Mouse (Mus musculus) forebrain, embryonic 13.5 days (tissue): ENCODE data around the gene Rras. TPM values are rescaled to one million over a fixed set of nuclear protein-coding genes. Genes with fewer than 3 reads are reported as not detected.

ENCODE experiments used
- ATAC-seq: fragments of 200-750 bp; cut with Nextera tagmentation; 2 replicates; pipeline ENCODE4 v1.8.0; 2017
- H3K27ac ChIP-seq: fragments of 300-500 bp; sonication (generic); 2 replicates; pipeline ENCODE4 v1.5.1; 2015; ENCODE audit warnings: inconsistent platforms, mild to moderate bottlenecking, moderate library complexity
- H3K27me3 ChIP-seq: fragments of 300-500 bp; sonication (generic); 2 replicates; pipeline ENCODE4 v1.6.1; 2015; ENCODE audit warnings: mild to moderate bottlenecking, inconsistent platforms
- H3K36me3 ChIP-seq: fragments of 300-500 bp; sonication (generic); 2 replicates; pipeline ENCODE4 v1.6.1; 2015; ENCODE audit warnings: mild to moderate bottlenecking, inconsistent platforms; ENCODE audit not compliant: poor library complexity, severe bottlenecking
- H3K4me1 ChIP-seq: fragments of 300-500 bp; sonication (generic); 2 replicates; pipeline ENCODE4 v1.6.1; 2015; ENCODE audit warnings: inconsistent platforms
- H3K4me2 ChIP-seq: fragments of 300-500 bp; sonication (generic); 2 replicates; pipeline ENCODE4 v1.6.1; 2015; ENCODE audit warnings: inconsistent platforms, mild to moderate bottlenecking, moderate library complexity
- H3K4me3 ChIP-seq: fragments of 300-500 bp; sonication (generic); 2 replicates; pipeline ENCODE4 v1.5.1; 2015; ENCODE audit warnings: mild to moderate bottlenecking, inconsistent platforms
- H3K9ac ChIP-seq: fragments of 300-500 bp; sonication (generic); 2 replicates; pipeline ENCODE4 v1.6.1; 2015; ENCODE audit warnings: mild to moderate bottlenecking, inconsistent platforms
- H3K9me3 ChIP-seq: fragments of 300-500 bp; sonication (generic); replicated peaks from 2 replicates; pipeline ENCODE4 v1.6.1; 2016; ENCODE audit warnings: inconsistent platforms
- WGBS: fragments of 180-500 bp; shearing (Covaris S2); methylation state at CpG from one replicate; pipeline ENCODE4 v1.1.7; 2015; 5-methylcytosine and 5-hydroxymethylcytosine counted together
- polyA plus RNA-seq: library from polyadenylated mRNA; unstranded; fragments of >200 nt; fragmentation: Nextera tagmentation; extraction: Ambion mirVana; gene quantifications from 2 replicates; pipeline ENCODE4 v1.2.1, GENCODE M21; 2015

The Rras gene
- polyA plus RNA-seq, result 9.4 and 10.2 TPM in 2 replicates

DNA sequence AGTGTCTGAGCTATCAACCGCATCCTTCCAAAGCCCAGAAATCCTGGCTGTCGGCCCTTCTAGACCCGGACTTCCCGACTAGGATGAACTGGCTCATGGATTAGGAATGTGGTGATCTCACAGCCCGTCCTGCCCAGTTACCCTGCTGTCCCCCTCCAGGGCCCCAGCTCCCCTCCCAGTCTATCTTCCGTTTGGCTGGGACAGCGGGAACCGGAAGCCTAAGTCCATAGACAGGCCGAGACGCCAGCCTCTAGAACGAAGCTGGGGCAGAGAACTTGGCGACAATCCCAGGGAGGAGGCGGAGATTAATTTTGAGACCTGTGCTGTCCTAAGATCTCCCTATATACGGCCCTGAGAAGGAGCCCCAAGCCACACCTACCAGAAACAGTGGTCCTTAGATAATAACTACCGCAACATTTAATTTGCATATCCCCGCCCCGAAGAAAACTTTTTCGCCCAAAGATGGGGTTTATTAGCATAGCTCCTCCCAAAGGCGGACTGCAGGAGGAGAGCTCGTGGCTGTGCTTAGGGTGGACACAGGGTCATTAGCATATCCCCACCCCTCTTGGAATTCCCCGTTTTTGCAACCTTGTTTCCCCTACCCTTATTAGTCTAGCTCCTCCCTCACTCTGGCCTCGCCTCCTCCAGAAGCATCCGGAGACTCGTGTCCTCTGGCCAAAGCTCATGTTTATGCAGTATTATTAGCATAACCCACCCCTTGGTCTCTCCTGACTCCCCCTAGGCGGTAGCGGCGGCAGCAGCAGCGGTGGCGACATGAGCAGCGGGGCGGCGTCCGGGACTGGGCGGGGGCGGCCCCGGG, at the start of gene Rras:
Gene Rras (plus strand): TSS at position 720 of the 820 bp plus-strand sequence.
- Histone ChIP-seq H3K27me3 (peaks cover 26% of the 10 kb centered on the region), H3K9me3 (no peaks in the 10 kb centered on the region), H3K9ac (peak within 1 kb of the TSS; percentile 65), H3K4me3 (peak within 1 kb of the TSS; percentile 47), H3K27ac (peak within 1 kb of the TSS; percentile 85), H3K36me3 (peaks cover 12% of the 10 kb centered on the region), H3K4me1 (peaks cover 37% of the 10 kb centered on the region), H3K4me2 (peak within 1 kb of the TSS; percentile 77)
- peak; percentile 70 for ATAC-seq
- under 1% methylated on average over 36 of the region's 36 CpGs for WGBS

DNA sequence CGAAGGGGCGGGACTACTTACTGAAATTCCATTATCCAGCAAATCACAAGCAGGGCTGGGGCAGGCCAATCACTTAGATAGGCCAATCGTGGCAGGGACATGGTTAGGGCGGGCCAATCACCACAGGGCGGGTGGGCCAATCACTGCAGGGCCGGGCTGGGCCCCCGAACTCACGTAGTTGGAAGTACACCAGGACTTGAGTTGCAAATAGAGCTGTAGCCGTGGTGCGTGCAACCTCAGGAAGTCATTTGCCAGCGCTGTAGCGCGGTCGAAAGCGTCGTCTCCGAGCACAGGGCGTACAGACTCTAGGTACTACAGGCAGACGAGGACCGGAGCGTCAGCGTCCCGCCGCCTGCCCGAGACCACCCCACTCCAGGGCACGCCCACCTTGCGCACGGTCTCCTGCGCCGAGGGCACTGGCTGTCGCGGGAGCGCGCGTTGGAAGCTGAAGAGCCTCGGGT, 47.5 kb upstream of the Rras start:
- Histone ChIP-seq H3K4me1 (peaks cover 32% of the 10 kb centered on the region), H3K4me3 (peak overlapping the region; percentile 50), H3K36me3 (peaks cover 29% of the 10 kb centered on the region), H3K27ac (peak overlapping the region; percentile 73), H3K27me3 (no peaks in the 10 kb centered on the region), H3K9ac (peak overlapping the region; percentile 45), H3K4me2 (peak overlapping the region; percentile 71), H3K9me3 (no peaks in the 10 kb centered on the region)
- peak; percentile 96 for ATAC-seq
- WGBS, result under 1% methylated on average over 36 of the region's 36 CpGs

DNA sequence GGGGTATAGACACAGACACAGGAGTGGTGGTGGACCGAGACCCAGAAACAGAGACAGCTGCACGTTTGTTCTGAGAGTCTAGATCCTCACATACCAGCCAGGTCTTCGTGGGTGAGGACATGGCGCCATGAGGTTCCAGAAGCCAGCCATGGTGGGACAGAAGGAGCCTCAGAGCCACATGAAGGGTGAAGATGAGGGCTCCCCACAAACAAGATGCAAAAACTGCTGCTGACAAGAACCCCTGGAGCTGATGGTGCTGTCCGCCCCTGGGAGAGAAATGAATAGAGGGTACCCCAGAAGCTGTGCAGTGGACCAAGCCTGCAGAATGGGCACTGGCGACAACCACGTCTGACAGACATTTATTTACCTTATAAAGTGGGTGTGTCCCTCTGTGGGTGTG, 46.6 kb upstream of the Rras start:
- Histone ChIP-seq H3K36me3 (peaks cover 29% of the 10 kb centered on the region), H3K9ac (peak overlapping the region; percentile 45), H3K4me1 (peaks cover 34% of the 10 kb centered on the region), H3K9me3 (no peaks in the 10 kb centered on the region), H3K27me3 (no peaks in the 10 kb centered on the region), H3K4me2 (peak overlapping the region; percentile 71), H3K27ac (peak overlapping the region; percentile 73), H3K4me3 (peak overlapping the region; percentile 50)
- 69% methylated on average over 7 of the region's 7 CpGs for WGBS
- no peak for ATAC-seq

DNA sequence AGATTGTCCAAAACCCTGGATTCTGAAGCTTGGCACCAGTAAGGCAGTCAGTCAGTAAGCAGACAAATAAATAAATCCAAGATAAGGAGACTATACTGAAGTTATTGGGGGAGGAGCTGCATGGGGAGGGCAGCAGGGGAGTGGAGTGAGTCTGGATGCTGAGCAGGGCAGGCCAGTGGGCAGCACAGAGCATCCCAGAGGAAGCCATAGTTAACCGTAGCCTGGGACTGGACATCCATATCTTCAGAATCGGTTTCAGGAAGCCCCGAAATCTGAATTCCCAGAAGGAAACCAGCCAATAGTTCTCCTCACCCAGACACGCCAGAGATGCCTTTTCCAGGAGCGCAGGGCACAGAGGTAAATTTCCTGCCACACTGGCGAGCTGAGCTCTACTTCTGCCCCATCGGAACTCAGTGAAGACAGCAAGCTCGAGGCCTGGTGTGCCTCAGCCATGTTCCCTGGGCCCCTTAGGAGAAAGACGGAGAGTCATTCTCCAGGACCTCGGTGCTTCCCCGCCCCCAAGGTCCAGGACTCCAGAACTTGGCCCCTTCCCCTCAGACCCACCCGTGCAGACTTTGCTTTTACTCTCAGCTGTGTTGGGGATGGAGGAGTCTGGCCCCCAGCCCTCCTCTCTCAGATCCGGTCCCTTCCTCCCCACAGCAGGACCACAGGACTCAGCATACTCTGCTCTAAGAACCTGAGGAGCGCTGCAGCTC, 44.2 kb upstream of the Rras start:
- H3K36me3 ChIP-seq, result peaks cover 33% of the 10 kb centered on the region
- no peak for ATAC-seq
- H3K9ac ChIP-seq, result peak overlapping the region; percentile 71
- H3K27ac ChIP-seq, result peak overlapping the region; percentile 91
- WGBS, result 31% methylated on average over 14 of the region's 14 CpGs
- no peaks in the 10 kb centered on the region for H3K27me3 ChIP-seq
- H3K9me3 ChIP-seq, result no peaks in the 10 kb centered on the region
- peak overlapping the region; percentile 84 for H3K4me2 ChIP-seq
- H3K4me1 ChIP-seq, result peaks cover 34% of the 10 kb centered on the region
- H3K4me3 ChIP-seq, result peak overlapping the region; percentile 51

DNA sequence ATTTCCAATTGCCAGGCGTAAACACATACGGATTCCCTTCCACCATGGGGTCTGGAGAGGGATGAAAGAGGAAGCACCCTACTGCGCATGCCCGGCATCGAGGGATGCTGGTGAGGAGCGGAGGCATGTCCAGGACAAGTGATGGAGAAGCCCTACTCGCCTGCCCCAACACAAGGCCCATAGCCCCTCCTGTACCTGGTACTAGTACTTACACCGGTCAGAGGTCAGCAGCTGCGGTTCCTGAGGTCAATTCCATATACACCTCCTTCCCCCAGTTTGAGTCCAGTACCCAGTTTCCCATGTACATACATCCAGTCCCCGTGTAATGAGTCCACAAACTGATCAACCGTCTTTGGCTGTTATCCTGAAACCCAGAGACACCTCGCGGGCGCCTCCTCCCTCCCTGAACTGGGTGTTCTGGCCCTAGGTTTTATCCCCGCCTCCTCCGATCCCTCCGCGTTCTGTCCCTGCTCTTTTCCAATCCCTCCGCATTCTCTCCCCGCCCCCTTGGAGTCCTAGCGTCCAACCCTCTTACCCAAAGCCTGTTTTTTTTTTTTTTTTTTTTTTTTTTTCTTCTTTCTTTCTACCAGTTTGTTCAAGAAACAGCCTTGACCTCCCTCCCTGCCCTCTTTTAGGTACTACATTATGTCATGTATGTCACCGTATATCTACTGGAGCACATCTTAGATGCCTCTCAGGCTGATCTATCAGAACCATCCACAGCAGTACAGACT, 43.2 kb upstream of the Rras start, which contains the start of gene Cpt1c:
Gene Cpt1c (minus strand): TSS at position 469 of the 734 bp plus-strand sequence.
- Histone ChIP-seq H3K4me1 (peaks cover 34% of the 10 kb centered on the region), H3K27me3 (no peaks in the 10 kb centered on the region), H3K36me3 (peaks cover 43% of the 10 kb centered on the region), H3K4me3 (peak within 1 kb of the TSS; percentile 51), H3K9me3 (no peaks in the 10 kb centered on the region), H3K4me2 (peak within 1 kb of the TSS; percentile 84), H3K9ac (peak within 1 kb of the TSS; percentile 71), H3K27ac (peak within 1 kb of the TSS; percentile 91)
- WGBS, result under 1% methylated on average over 22 of the region's 22 CpGs
- ATAC-seq, result peak; percentile 59

DNA sequence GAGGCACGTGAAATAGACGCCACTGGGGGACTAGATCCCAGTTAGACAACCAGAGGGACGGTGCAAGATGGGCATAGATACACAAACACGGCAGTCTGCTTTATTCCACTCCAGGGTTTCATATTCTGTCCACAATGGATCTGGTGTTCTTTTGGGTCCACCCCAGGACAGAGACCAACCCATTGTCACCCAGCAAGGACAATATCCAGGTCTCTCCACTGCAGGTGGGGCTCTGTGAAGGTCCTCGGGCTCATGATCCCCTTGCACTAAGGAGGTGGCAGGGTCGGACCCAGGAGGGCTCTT, 42.7 kb upstream of the Rras start:
- Histone ChIP-seq H3K4me2 (peak overlapping the region; percentile 84), H3K9ac (peak overlapping the region; percentile 71; the same call in 1 of the 2 replicates), H3K27ac (peak overlapping the region; percentile 91), H3K36me3 (peaks cover 48% of the 10 kb centered on the region), H3K4me3 (peak overlapping the region; percentile 51; the same call in 1 of the 2 replicates), H3K9me3 (no peaks in the 10 kb centered on the region), H3K4me1 (peaks cover 34% of the 10 kb centered on the region), H3K27me3 (no peaks in the 10 kb centered on the region)
- WGBS, result 18% methylated on average over 6 of the region's 6 CpGs
- no peak for ATAC-seq

DNA sequence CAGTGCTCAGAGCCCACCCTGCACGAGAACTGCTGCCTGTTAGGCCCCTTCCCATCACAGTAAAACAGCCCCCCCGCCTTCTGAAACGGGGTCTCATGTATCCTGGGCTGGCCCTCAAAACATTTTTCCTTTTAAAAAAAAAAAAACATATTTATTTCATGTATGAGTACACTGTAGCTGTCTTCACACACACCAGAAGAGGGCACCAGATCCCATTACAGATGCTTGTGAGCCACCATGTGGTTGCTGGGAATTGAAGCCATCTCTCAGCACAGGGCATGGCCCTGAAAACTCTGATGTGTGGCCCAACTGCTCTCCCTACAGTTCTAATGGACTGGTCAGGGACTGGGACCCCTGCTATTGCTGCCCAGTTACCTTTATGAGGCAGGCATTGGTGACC, 39.5 kb upstream of the Rras start:
- Histone ChIP-seq H3K4me3 (no peak overlapping the region), H3K9me3 (no peaks in the 10 kb centered on the region), H3K4me1 (peaks cover 17% of the 10 kb centered on the region), H3K27me3 (no peaks in the 10 kb centered on the region), H3K9ac (no peak overlapping the region), H3K27ac (no peak overlapping the region), H3K4me2 (no peak overlapping the region), H3K36me3 (peaks cover 71% of the 10 kb centered on the region)
- no peak for ATAC-seq
- 97% methylated on average over 3 of the region's 3 CpGs for WGBS

DNA sequence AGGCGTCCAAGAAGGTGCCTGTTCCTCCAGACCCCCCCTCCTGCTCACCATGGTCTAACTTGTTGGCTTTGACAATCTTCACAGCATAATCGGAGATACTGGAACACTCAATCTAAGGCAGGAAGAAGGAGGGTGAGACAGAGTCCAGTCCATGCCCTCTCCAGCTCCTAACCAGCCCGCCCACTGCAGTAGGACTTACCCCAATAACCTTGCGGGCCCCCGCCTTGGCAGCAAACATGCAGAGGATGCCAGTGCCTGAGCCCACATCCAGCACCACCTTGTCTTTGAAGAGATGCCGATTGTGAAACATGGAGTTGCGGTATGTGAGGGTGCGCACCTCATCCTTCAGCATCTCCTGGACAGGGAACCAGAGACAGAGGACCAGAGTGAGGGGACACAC, 36.2 kb upstream of the Rras start:
- H3K36me3 ChIP-seq, result peaks cover 63% of the 10 kb centered on the region
- WGBS, result 93% methylated on average over 8 of the region's 8 CpGs
- H3K9ac ChIP-seq, result no peak overlapping the region
- no peak overlapping the region for H3K4me2 ChIP-seq
- H3K27ac ChIP-seq, result no peak overlapping the region
- no peak overlapping the region for H3K4me3 ChIP-seq
- no peak for ATAC-seq
- H3K27me3 ChIP-seq, result no peaks in the 10 kb centered on the region
- peaks cover 25% of the 10 kb centered on the region for H3K4me1 ChIP-seq
- H3K9me3 ChIP-seq, result no peaks in the 10 kb centered on the region

DNA sequence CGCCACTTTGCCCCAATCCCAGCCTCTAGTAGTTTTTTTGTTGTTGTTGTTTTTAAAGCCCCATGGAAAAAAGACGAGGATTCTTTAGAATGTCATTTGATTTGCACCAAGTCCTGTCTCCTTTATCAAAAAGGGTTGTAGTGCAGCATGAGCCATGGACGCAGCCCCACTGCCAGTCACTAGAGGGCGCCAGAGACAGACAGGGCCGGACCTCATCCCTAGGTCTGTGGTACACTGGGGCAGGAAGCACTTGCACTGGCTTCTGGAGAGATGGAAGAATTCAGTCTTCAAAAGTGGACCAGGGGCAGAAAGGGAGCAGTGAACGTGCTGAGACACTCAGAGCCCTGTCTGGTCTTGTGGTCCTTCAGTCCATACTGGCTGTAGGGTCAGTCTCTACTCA, 34.7 kb upstream of the Rras start:
- Histone ChIP-seq H3K27ac (0 out of 2 replicates have a peak overlapping the region, but pooled peaks have one; percentile 25), H3K4me2 (peak overlapping the region; percentile 73; the same call in 1 of the 2 replicates), H3K36me3 (peaks cover 48% of the 10 kb centered on the region)

DNA sequence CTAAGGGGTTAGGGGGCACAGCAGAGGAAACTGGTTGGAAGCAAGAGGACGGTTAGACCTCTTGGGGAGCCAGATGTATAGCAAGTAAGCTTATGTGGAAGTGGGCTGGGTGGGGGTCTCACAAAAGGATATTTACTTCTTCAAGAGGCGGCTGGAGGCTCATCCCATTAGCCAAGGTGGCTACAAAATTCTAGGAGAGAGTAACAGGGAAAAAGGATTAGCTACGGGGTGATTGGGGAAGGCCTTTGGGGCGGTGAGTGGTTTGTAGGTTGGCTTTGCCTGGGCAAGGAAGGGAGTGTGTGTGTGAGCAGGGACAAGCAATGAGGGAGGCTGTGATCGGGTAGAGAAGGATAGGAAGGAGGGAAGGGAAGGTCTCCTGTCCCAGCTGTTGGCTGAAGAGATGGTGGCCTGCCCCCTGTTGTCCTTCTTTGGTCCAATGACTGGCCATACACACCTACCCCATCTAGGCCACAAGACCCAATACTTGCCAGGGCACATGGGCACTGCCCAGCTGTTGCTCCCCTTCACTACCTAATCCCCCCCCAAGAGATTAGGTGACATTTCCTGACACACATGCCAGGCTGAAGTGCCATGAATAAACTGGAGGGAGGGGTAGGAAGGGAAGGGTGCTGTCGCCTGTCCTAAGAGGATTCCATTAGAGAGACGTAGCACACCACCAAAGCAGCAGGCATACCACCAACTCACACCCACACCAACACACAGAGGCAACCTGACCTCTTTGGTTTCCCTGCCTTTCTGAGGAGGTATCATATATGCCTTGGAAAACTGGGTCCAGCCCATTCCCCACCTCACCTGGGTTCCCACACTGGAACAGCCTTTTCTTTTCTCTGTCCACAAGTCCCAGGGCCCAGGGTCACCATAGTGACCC, 33.6 kb upstream of the Rras start:
- peak overlapping the region; percentile 93 for H3K27ac ChIP-seq
- H3K4me1 ChIP-seq, result peaks cover 38% of the 10 kb centered on the region
- peak overlapping the region; percentile 96 for H3K4me3 ChIP-seq
- H3K9me3 ChIP-seq, result no peaks in the 10 kb centered on the region
- peaks cover 39% of the 10 kb centered on the region for H3K36me3 ChIP-seq
- ATAC-seq, result no peak
- peak overlapping the region; percentile 73 for H3K4me2 ChIP-seq
- 71% methylated on average over 7 of the region's 7 CpGs for WGBS
- H3K9ac ChIP-seq, result peak overlapping the region; percentile 34
- H3K27me3 ChIP-seq, result no peaks in the 10 kb centered on the region

More for the DNA sequence above, 34.7 kb upstream of the Rras start:
- Histone ChIP-seq H3K9ac (no peak overlapping the region), H3K4me3 (0 out of 2 replicates have a peak overlapping the region, but pooled peaks have one; percentile 1), H3K9me3 (no peaks in the 10 kb centered on the region), H3K27me3 (no peaks in the 10 kb centered on the region), H3K4me1 (peaks cover 30% of the 10 kb centered on the region)
- 28% methylated on average over 6 of the region's 6 CpGs for WGBS
- ATAC-seq, result no peak

DNA sequence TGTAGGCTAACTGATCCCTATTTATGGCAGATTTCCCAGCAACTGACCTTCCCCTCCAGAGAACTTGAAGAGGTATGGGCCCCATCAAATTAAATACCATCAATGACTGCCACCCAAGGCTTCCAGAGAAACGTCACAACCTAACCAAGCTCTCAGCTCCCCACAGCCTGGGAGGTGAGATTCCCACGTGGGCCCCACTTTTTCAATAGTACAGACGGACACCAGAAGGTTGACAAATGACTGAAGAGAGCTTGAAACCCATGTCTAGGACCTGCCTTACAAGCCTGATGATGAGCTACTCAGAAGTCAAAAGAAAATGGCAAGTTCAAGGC, 33.0 kb upstream of the Rras start:
- 49% methylated on average over 3 of the region's 3 CpGs for WGBS
- H3K9ac ChIP-seq, result peak overlapping the region; percentile 98
- H3K27me3 ChIP-seq, result no peaks in the 10 kb centered on the region
- no peak for ATAC-seq
- peak overlapping the region; percentile 73 for H3K4me2 ChIP-seq
- H3K36me3 ChIP-seq, result peaks cover 34% of the 10 kb centered on the region
- peak overlapping the region; percentile 93; the same call in 1 of the 2 replicates for H3K27ac ChIP-seq
- H3K9me3 ChIP-seq, result no peaks in the 10 kb centered on the region
- peak overlapping the region; percentile 96 for H3K4me3 ChIP-seq
- peaks cover 42% of the 10 kb centered on the region for H3K4me1 ChIP-seq
